ENCODE assay signal across 9 mouse cellular contexts in genomic region chr9:60838331-60838872, GRCm38 (mm10). TPM values are rescaled to one million over a fixed set of nuclear protein-coding genes. Genes with fewer than 3 reads are reported as not detected.
DNase-seq lines count a peak whose midpoint lies in the region; ATAC-seq and TF ChIP-seq lines count a peak whose summit lies in the region.
"Had no signal": no experiment of that assay in that cellular context is flagged by ENCODE, and none has a peak within 500 bp of the region (broad histone marks: within the 10 kb centered on the region; RNA-seq: fewer than 3 reads in every experiment).

No protein-coding gene starts in this region.

- H3K27ac ChIP-seq in intestine, embryonic 15.5 days = no peak overlapping the region
- peak overlapping the region; percentile 93 for H3K27ac ChIP-seq in stomach, postnatal 0 days (replicated peaks)

- H3K4me1 ChIP-seq in intestine, embryonic 15.5 days (replicated peaks) = peaks cover 37% of the 10 kb centered on the region
- H3K4me1 ChIP-seq in stomach, postnatal 0 days (replicated peaks; ENCODE audit: control insufficient read depth, insufficient read depth) = 0 out of 2 replicates have a peak, but pooled peaks cover 13% of the 10 kb centered on the region

- H3K4me3 ChIP-seq in intestine, embryonic 15.5 days (replicated peaks) = no peak overlapping the region
- H3K4me3 ChIP-seq in stomach, postnatal 0 days (ENCODE audit: low read depth, low read length) = no peak overlapping the region

- H3K9me3 ChIP-seq in intestine, embryonic 15.5 days = no peaks in the 10 kb centered on the region
- no peaks in the 10 kb centered on the region for H3K9me3 ChIP-seq in stomach, postnatal 0 days (ENCODE audit: control insufficient read depth, low read length)

- TF ChIP-seq CTCF in stomach, postnatal 0 days (IDR thresholded peaks at IDR 0.05; ENCODE audit: low read depth) = no peak

- no peak for TF ChIP-seq EP300 in stomach, postnatal 0 days (optimal IDR thresholded peaks at IDR 0.05)

- H3K4me2 ChIP-seq in intestine, embryonic 15.5 days (replicated peaks) = peak overlapping the region; percentile 52; the same call in 1 of the 2 replicates
- peak overlapping the region; percentile 62 for H3K4me2 ChIP-seq in stomach, postnatal 0 days (replicated peaks; ENCODE audit: low read depth)

- H3K9ac ChIP-seq in intestine, embryonic 15.5 days = no peak overlapping the region
- no peak overlapping the region; the same call in 1 of the 2 replicates for H3K9ac ChIP-seq in stomach, postnatal 0 days (ENCODE audit: low read length)

- WGBS in intestine, embryonic 15.5 days = 46% methylated on average over 9 of the region's 9 CpGs
- 37% methylated on average over 9 of the region's 9 CpGs for WGBS in stomach, postnatal 0 days

- no peaks in the 10 kb centered on the region for H3K36me3 ChIP-seq in intestine, embryonic 15.5 days
- no peaks in the 10 kb centered on the region for H3K36me3 ChIP-seq in stomach, postnatal 0 days (ENCODE audit: control insufficient read depth, insufficient read depth, low read length)

- H3K27me3 ChIP-seq in intestine, embryonic 15.5 days (replicated peaks) = no peaks in the 10 kb centered on the region
- H3K27me3 ChIP-seq in stomach, postnatal 0 days (ENCODE audit: control insufficient read depth, insufficient read depth, low read length) = no peaks in the 10 kb centered on the region

- no peak for ATAC-seq in intestine, embryonic 15.5 days
- ATAC-seq in stomach, postnatal 0 days (ENCODE audit: low FRiP score, low TSS enrichment) = no peak

- peak; percentile 26 for DNase-seq in adrenal gland, postnatal 10 days
- DNase-seq in adrenal gland, postnatal 4 days (ENCODE audit: low spot score in 2 of 2) = no peak
- peak; percentile 30 for DNase-seq in retina, postnatal 1 day
- no peak for DNase-seq in retina, embryonic 14.5 days (ENCODE audit: low spot score)
- DNase-seq in stomach, postnatal 0 days (ENCODE audit: low spot score) = no peak
- no peak for DNase-seq in spleen, adult 18-20 months
- no peak for DNase-seq in cerebellum, adult 9-11 months
- DNase-seq: B cell, adult 2 months had no signal

RNA-seq across cellular contexts. Expression of gene Uaca, which starts 44.1 kb away (rescaled TPM):
- total RNA-seq in adrenal gland, postnatal 10 days (2021) = 10 to 100 TPM; 40.7 to 51.1 TPM
- total RNA-seq in adrenal gland, postnatal 4 days (2021) = 10 to 100 TPM; 56.7 to 68.1 TPM
- polyA plus RNA-seq in intestine, embryonic 15.5 days (2015; fragmentation: Nextera tagmentation; extraction: Ambion mirVana) = 56.3 and 58.8 TPM in 2 replicates
- polyA plus RNA-seq in stomach, postnatal 0 days (2015; fragmentation: Nextera tagmentation; extraction: Ambion mirVana) = 17.3 and 18.6 TPM in 2 replicates

Comparison
In these comparisons a context has a peak if more than half of its experiments do, and no peak if none do; other contexts are left out.
1. DNase-seq: peak in adrenal gland, postnatal 10 days (single experiment) and retina, postnatal 1 day (single experiment); none in adrenal gland, postnatal 4 days (0 of 2), retina, embryonic 14.5 days (single experiment), stomach, postnatal 0 days (single experiment), spleen, adult 18-20 months (0 of 2) and cerebellum, adult 9-11 months (single experiment).